8 mouse cellular contexts compared by ENCODE assay signal in the genomic region with DNA sequence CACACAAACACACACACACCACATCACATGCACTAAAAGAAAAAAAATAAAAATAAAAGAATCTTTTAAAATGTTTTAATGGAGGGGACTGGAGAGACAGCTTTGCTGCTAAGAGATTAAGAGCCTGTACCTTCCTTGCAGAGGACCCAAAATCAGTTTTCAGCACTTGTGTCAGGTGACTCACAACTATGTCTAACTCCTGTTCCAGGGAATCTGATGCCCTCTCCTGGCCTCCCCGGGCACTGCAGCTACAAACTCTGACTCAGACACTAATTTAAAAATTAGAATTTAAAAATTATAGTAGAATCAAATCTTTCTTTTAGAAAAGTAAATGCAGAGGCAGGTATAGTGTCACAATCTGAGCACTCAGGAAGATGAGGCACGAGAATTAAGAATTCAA. TPM values are rescaled to one million over a fixed set of nuclear protein-coding genes. Genes with fewer than 3 reads are reported as not detected.
A peak's percentile ranks its signal among the peaks of the same experiment; 100 is the strongest.
DNase-seq lines count a peak whose midpoint lies in the region; ATAC-seq and TF ChIP-seq lines count a peak whose summit lies in the region.

No protein-coding gene starts in this region.

- no peak overlapping the region for H3K27ac ChIP-seq in left cerebral cortex, adult 2 months
- no peak overlapping the region for H3K27ac ChIP-seq in liver, embryonic 14.5 days

- no peaks in the 10 kb centered on the region for H3K9me3 ChIP-seq in liver, embryonic 14.5 days (ENCODE audit: control insufficient read depth, low read length)

- TF ChIP-seq CTCF in left cerebral cortex, adult 2 months (IDR thresholded peaks at IDR 0.05), result peak; percentile 58
- peak; percentile 49 for TF ChIP-seq CTCF in liver, embryonic 14.5 days (IDR thresholded peaks at IDR 0.05; ENCODE audit: low read depth)

- intact Hi-C loops in left cerebral cortex, adult 2 months (cut with DNase I), result no loop called here
- intact Hi-C loops in left cerebral cortex, postnatal 36 days (cut with DNase I), result no loop called here

- no peak for TF ChIP-seq EP300 in liver, embryonic 14.5 days (IDR thresholded peaks at IDR 0.05; ENCODE audit: low read depth)

- H3K4me2 ChIP-seq in liver, embryonic 14.5 days (ENCODE audit: low read depth), result no peak overlapping the region

- 39% methylated on average over 2 of the region's 2 CpGs for WGBS in liver, embryonic 14.5 days (ENCODE audit: insufficient replicate concordance)

- no peak overlapping the region for H3K4me3 ChIP-seq in left cerebral cortex, adult 2 months
- no peak overlapping the region for H3K4me3 ChIP-seq in liver, embryonic 14.5 days (ENCODE audit: insufficient read depth in 1 of 2, low read depth in 2 of 2, low read length in 2 of 2)

- H3K36me3 ChIP-seq in liver, embryonic 14.5 days (replicated peaks; ENCODE audit: control insufficient read depth, insufficient read depth, low read depth), result no peaks in the 10 kb centered on the region

- no peak for ATAC-seq in liver, embryonic 14.5 days (ENCODE audit: insufficient read depth)

- H3K4me1 ChIP-seq in liver, embryonic 14.5 days (replicated peaks; ENCODE audit: control insufficient read depth in 2 of 2, insufficient read depth in 2 of 2, low read length in 1 of 2), result no peaks in the 10 kb centered on the region

- no peaks in the 10 kb centered on the region for H3K27me3 ChIP-seq in liver, embryonic 14.5 days (ENCODE audit: control insufficient read depth, insufficient read depth, low read length)

- peak; percentile 27 to 37 for DNase-seq in adrenal gland, adult 18-20 months (ENCODE audit: low spot score in 2 of 2)
- DNase-seq in adrenal gland, adult 8-10 months, result no peak
- no peak for DNase-seq in left cerebral cortex, adult 2 months (ENCODE audit: extremely low spot score in 1 of 2, low spot score in 2 of 2)
- DNase-seq in left cerebral cortex, postnatal 36 days (ENCODE audit: low spot score in 2 of 2), result no peak
- DNase-seq in T-cell, adult 2 months (ENCODE audit: low spot score), result peak; percentile 22
- no peak for DNase-seq in liver, embryonic 14.5 days (ENCODE audit: low read depth in 3 of 3, low spot score in 3 of 3)
- peak; percentile 43 for DNase-seq in thymus, postnatal 36 days
- no peak for DNase-seq in layer of hippocampus, adult 9-11 months

- no peak overlapping the region for H3K9ac ChIP-seq in liver, embryonic 14.5 days (replicated peaks)

RNA-seq across cellular contexts. Expression of a gene that starts 51.8 kb away (rescaled TPM):
- total RNA-seq in adrenal gland, adult 18-20 months (2021), result 100 to 1,000 TPM in 1 of 2 experiments, 10 to 100 TPM in 1; 90.6 to 183 TPM
- 100 to 1,000 TPM in 2 of 4 experiments, 10 to 100 TPM in 2; 63.1 to 281 (median 138) TPM for total RNA-seq in adrenal gland, adult 8-10 months (2022)
- 10 to 100 TPM; 33.4 to 37.1 TPM for total RNA-seq in left cerebral cortex, adult 2 months (2021)
- total RNA-seq in left cerebral cortex, postnatal 36 days (2021), result 10 to 100 TPM; 33.4 to 34.1 TPM
- polyA plus RNA-seq in liver, embryonic 14.5 days (2012; rRNA removed), result 14.8 and 15.5 TPM in 2 replicates
- polyA plus RNA-seq in liver, embryonic 14.5 days (2014; fragmentation: Nextera tagmentation; extraction: Ambion mirVana), result 19.5 and 20.9 TPM in 2 replicates

RNA-seq across cellular contexts. Expression of a gene that starts 52.0 kb away (rescaled TPM):
- total RNA-seq in adrenal gland, adult 18-20 months (2021), result 1 to 10 TPM in 1 of 2 experiments, not detected in 1; 2.7 TPM
- 1 to 10 TPM in 3 of 4 experiments, under 1 TPM in 1; 0.40 to 4.6 (median 2.1) TPM for total RNA-seq in adrenal gland, adult 8-10 months (2022)
- total RNA-seq in left cerebral cortex, adult 2 months (2021), result 1 to 10 TPM in 1 of 2 experiments, under 1 TPM in 1; 0.72 to 1.0 TPM
- total RNA-seq in left cerebral cortex, postnatal 36 days (2021), result under 1 TPM; 0.47 to 0.97 TPM
- polyA plus RNA-seq in liver, embryonic 14.5 days (2012; rRNA removed), result 3.1 and 3.2 TPM in 2 replicates
- 1.9 and 2.3 TPM in 2 replicates for polyA plus RNA-seq in liver, embryonic 14.5 days (2014; fragmentation: Nextera tagmentation; extraction: Ambion mirVana)

RNA-seq across cellular contexts. Expression of a gene that starts 59.7 kb away (rescaled TPM):
- total RNA-seq in adrenal gland, adult 18-20 months (2021), result 10 to 100 TPM in 1 of 2 experiments, 1 to 10 TPM in 1; 6.6 to 15.3 TPM
- total RNA-seq in adrenal gland, adult 8-10 months (2022), result 10 to 100 TPM in 2 of 4 experiments, 1 to 10 TPM in 2; 8.0 to 18.6 (median 10.3) TPM
- total RNA-seq in left cerebral cortex, adult 2 months (2021), result 1 to 10 TPM; 5.3 TPM
- 1 to 10 TPM; 3.6 to 4.2 TPM for total RNA-seq in left cerebral cortex, postnatal 36 days (2021)
- 0.63 and 1.1 TPM in 2 replicates for polyA plus RNA-seq in liver, embryonic 14.5 days (2012; rRNA removed)
- 0.66 and 0.85 TPM in 2 replicates for polyA plus RNA-seq in liver, embryonic 14.5 days (2014; fragmentation: Nextera tagmentation; extraction: Ambion mirVana)

Comparison
In these comparisons a context has a peak if more than half of its experiments do, and no peak if none do; other contexts are left out.
1. DNase-seq: peak in adrenal gland, adult 18-20 months (2 of 2), T-cell, adult 2 months (single experiment) and thymus, postnatal 36 days (2 of 2); none in adrenal gland, adult 8-10 months (single experiment), left cerebral cortex, adult 2 months (0 of 2), left cerebral cortex, postnatal 36 days (0 of 2), liver, embryonic 14.5 days (0 of 3) and layer of hippocampus, adult 9-11 months (single experiment).